Mouse (Mus musculus) ES-Bruce4 (cell line): Measurements from ENCODE around the gene Zscan20.

Source experiments
- CTCF ChIP-seq: IDR thresholded peaks from one replicate; pipeline ENCODE4 v1.8.1; 2011; ENCODE audit warnings: low read depth, low read length
- POLR2A ChIP-seq: IDR thresholded peaks from one replicate; pipeline ENCODE4 v1.8.1; 2011; ENCODE audit warnings: low read length; ENCODE audit not compliant: insufficient read depth

- TF ChIP-seq POLR2A (no peak), CTCF (no peak)
Observed at GRCm38 (mm10) chr4:128651530-128651929, 41.6 kb upstream of the Zscan20 start.
